ENCODE assay signal across 8 mouse cellular contexts in genomic region chr7:89998624-89999006, GRCm38 (mm10). TPM values are rescaled to one million over a fixed set of nuclear protein-coding genes. Genes with fewer than 3 reads are reported as not detected.
DNase-seq lines count a peak whose midpoint lies in the region; ATAC-seq and TF ChIP-seq lines count a peak whose summit lies in the region.

No protein-coding gene starts in this region.

- DNase-seq in kidney, adult 9 months: peak; percentile 40
- peak; percentile 22 for DNase-seq in MEL (ENCODE audit: low read depth, low spot score)
- DNase-seq in ovary, postnatal 36 days (ENCODE audit: low spot score): no peak
- no peak for DNase-seq in right cerebral cortex, adult 2 months (ENCODE audit: low spot score in 2 of 2)
- DNase-seq in layer of hippocampus, adult 18-20 months (ENCODE audit: low spot score in 2 of 2): no peak

- ATAC-seq in kidney, embryonic 14.5 days (ENCODE audit: low FRiP score, low TSS enrichment): no peak
- peak; percentile 73 for ATAC-seq in forebrain, embryonic 13.5 days
- ATAC-seq in midbrain, embryonic 12.5 days (ENCODE audit: low FRiP score, low read depth): peak; percentile 71

- H3K27ac ChIP-seq in kidney, embryonic 14.5 days (ENCODE audit: low read depth, low read length): no peak overlapping the region
- H3K27ac ChIP-seq in MEL (ENCODE audit: control insufficient read depth, low read depth, low read length): no peak overlapping the region
- H3K27ac ChIP-seq in forebrain, embryonic 13.5 days: no peak overlapping the region
- H3K27ac ChIP-seq in midbrain, embryonic 12.5 days (replicated peaks): peak overlapping the region; percentile 46; the same call in 1 of the 2 replicates

- no peaks in the 10 kb centered on the region for H3K79me2 ChIP-seq in MEL (ENCODE audit: control insufficient read depth, insufficient read depth, low read length, poor library complexity)

- peak in 2 of 3 experiments; percentile 34 to 54; a peak in 4 of 6 replicates for TF ChIP-seq CTCF in MEL (IDR thresholded peaks at IDR 0.05 in 2 of 3, conservative IDR thresholded peaks at IDR 0.05 in 1 of 3; ENCODE audit: control insufficient read depth in 1 of 3, insufficient read depth in 1 of 3, low read depth in 2 of 3, low read length in 3 of 3, poor library complexity in 1 of 3, severe bottlenecking in 1 of 3)

- peak; percentile 30 for TF ChIP-seq RAD21 in MEL (IDR thresholded peaks at IDR 0.05; ENCODE audit: low read depth, low read length)

- H3K9ac ChIP-seq in kidney, embryonic 14.5 days (ENCODE audit: low read depth, low read length): no peak overlapping the region
- H3K9ac ChIP-seq in MEL (ENCODE audit: control insufficient read depth, low read depth, low read length, poor library complexity, severe bottlenecking): no peak overlapping the region
- H3K9ac ChIP-seq in forebrain, embryonic 13.5 days: 0 out of 2 replicates have a peak overlapping the region, but pooled peaks have one; percentile 5
- H3K9ac ChIP-seq in midbrain, embryonic 12.5 days (replicated peaks): no peak overlapping the region

- H3K4me3 ChIP-seq in kidney, embryonic 14.5 days (ENCODE audit: low read length): no peak overlapping the region
- no peak overlapping the region for H3K4me3 ChIP-seq in MEL (ENCODE audit: control insufficient read depth in 1 of 2, insufficient read depth in 1 of 2, low read depth in 2 of 2, low read length in 2 of 2)
- H3K4me3 ChIP-seq in forebrain, embryonic 13.5 days: no peak overlapping the region
- H3K4me3 ChIP-seq in midbrain, embryonic 12.5 days: no peak overlapping the region

- H3K4me2 ChIP-seq in kidney, embryonic 14.5 days (replicated peaks; ENCODE audit: low read depth, low read length): no peak overlapping the region
- H3K4me2 ChIP-seq in forebrain, embryonic 13.5 days: no peak overlapping the region
- peak overlapping the region; percentile 37 for H3K4me2 ChIP-seq in midbrain, embryonic 12.5 days (replicated peaks)

- no peaks in the 10 kb centered on the region for H3K36me3 ChIP-seq in kidney, embryonic 14.5 days (ENCODE audit: control insufficient read depth, insufficient read depth, low read length)
- H3K36me3 ChIP-seq in MEL (ENCODE audit: control insufficient read depth in 1 of 2, insufficient read depth in 2 of 2, low read length in 2 of 2): no peaks in the 10 kb centered on the region; a peak in 1 of 4 replicates
- H3K36me3 ChIP-seq in forebrain, embryonic 13.5 days (ENCODE audit: poor library complexity, severe bottlenecking): no peaks in the 10 kb centered on the region
- H3K36me3 ChIP-seq in midbrain, embryonic 12.5 days: no peaks in the 10 kb centered on the region

- no peaks in the 10 kb centered on the region for H3K4me1 ChIP-seq in kidney, embryonic 14.5 days (ENCODE audit: control insufficient read depth, insufficient read depth, low read length)
- peaks cover 0 to 3% of the 10 kb centered on the region in 2 experiments; a peak in 1 of 4 replicates for H3K4me1 ChIP-seq in MEL (ENCODE audit: control insufficient read depth in 1 of 2, insufficient read depth in 2 of 2, low read length in 2 of 2)
- H3K4me1 ChIP-seq in forebrain, embryonic 13.5 days: no peaks in the 10 kb centered on the region
- no peaks in the 10 kb centered on the region for H3K4me1 ChIP-seq in midbrain, embryonic 12.5 days

- 90% methylated on average over 2 of the region's 2 CpGs for WGBS in kidney, embryonic 14.5 days
- 64% methylated on average over 2 of the region's 2 CpGs for WGBS in forebrain, embryonic 13.5 days
- WGBS in midbrain, embryonic 12.5 days: 69% methylated on average over 2 of the region's 2 CpGs

- TF ChIP-seq EP300 in MEL (IDR thresholded peaks at IDR 0.05; ENCODE audit: low read depth in 1 of 2, low read length in 2 of 2): no peak

- TF ChIP-seq POLR2A in MEL (IDR thresholded peaks at IDR 0.05; ENCODE audit: control insufficient read depth in 1 of 2, insufficient read depth in 1 of 2, low read depth in 1 of 2, low read length in 2 of 2, poor library complexity in 1 of 2): no peak

- H3K27me3 ChIP-seq in kidney, embryonic 14.5 days (ENCODE audit: control insufficient read depth, insufficient read depth, low read length): no peaks in the 10 kb centered on the region
- no peaks in the 10 kb centered on the region; a peak in 1 of 4 replicates for H3K27me3 ChIP-seq in MEL (ENCODE audit: control insufficient read depth in 1 of 2, insufficient read depth in 2 of 2, low read length in 2 of 2)
- H3K27me3 ChIP-seq in forebrain, embryonic 13.5 days: no peaks in the 10 kb centered on the region
- no peaks in the 10 kb centered on the region for H3K27me3 ChIP-seq in midbrain, embryonic 12.5 days

- no peaks in the 10 kb centered on the region for H3K9me3 ChIP-seq in kidney, embryonic 14.5 days (ENCODE audit: control insufficient read depth, low read length)
- H3K9me3 ChIP-seq in MEL (replicated peaks; ENCODE audit: insufficient read depth, low read length): no peaks in the 10 kb centered on the region
- H3K9me3 ChIP-seq in forebrain, embryonic 13.5 days (replicated peaks): no peaks in the 10 kb centered on the region
- H3K9me3 ChIP-seq in midbrain, embryonic 12.5 days: no peaks in the 10 kb centered on the region

TF ChIP-seq in MEL, 35 proteins besides CTCF, POLR2A, EP300 and RAD21:
- no peak for TF ChIP-seq UBTF (IDR thresholded peaks at IDR 0.05; ENCODE audit: borderline replicate concordance, insufficient read depth, low read depth, low read length)
- TF ChIP-seq ZC3H11A (IDR thresholded peaks at IDR 0.05; ENCODE audit: low read depth, low read length): 0 out of 2 replicates have a peak, but pooled peaks have one; percentile 6
- TF ChIP-seq GATA1 (IDR thresholded peaks at IDR 0.05; ENCODE audit: low read depth, low read length): 0 out of 2 replicates have a peak, but pooled peaks have one; percentile 14
- TF ChIP-seq ZKSCAN1 (IDR thresholded peaks at IDR 0.05; ENCODE audit: low read depth, low read length): no peak
- no peak for TF ChIP-seq E2F4 (IDR thresholded peaks at IDR 0.05; ENCODE audit: borderline replicate concordance, low read depth, low read length)
- TF ChIP-seq SMC3 (IDR thresholded peaks at IDR 0.05; ENCODE audit: low read depth, low read length): peak; percentile 42
- TF ChIP-seq MAFK (IDR thresholded peaks at IDR 0.05; ENCODE audit: borderline replicate concordance, low read depth, low read length): no peak
- no peak for TF ChIP-seq MYB (IDR thresholded peaks at IDR 0.05; ENCODE audit: low read depth, low read length)
- no peak for TF ChIP-seq NRF1 (IDR thresholded peaks at IDR 0.05; ENCODE audit: insufficient read depth, low read depth, low read length, poor library complexity, severe bottlenecking)
- TF ChIP-seq CHD2 (IDR thresholded peaks at IDR 0.05; ENCODE audit: low read length): no peak
- TF ChIP-seq TAL1 (IDR thresholded peaks at IDR 0.05; ENCODE audit: low read length): no peak
- no peak for TF ChIP-seq MXI1 (IDR thresholded peaks at IDR 0.05; ENCODE audit: low read depth, low read length)
- TF ChIP-seq MYC (IDR thresholded peaks at IDR 0.05; ENCODE audit: low read depth, low read length): no peak
- TF ChIP-seq POLR2AphosphoS5 (IDR thresholded peaks at IDR 0.05; ENCODE audit: borderline replicate concordance, low read depth, low read length): no peak
- TF ChIP-seq HCFC1 (IDR thresholded peaks at IDR 0.05; ENCODE audit: low read depth, low read length): no peak
- TF ChIP-seq GABPA (IDR thresholded peaks at IDR 0.05; ENCODE audit: low read depth, low read length): no peak
- no peak for TF ChIP-seq ZNF384 (IDR thresholded peaks at IDR 0.05; ENCODE audit: low read depth, low read length)
- TF ChIP-seq ZMIZ1 (IDR thresholded peaks at IDR 0.05; ENCODE audit: low read depth, low read length): no peak
- TF ChIP-seq MAZ (IDR thresholded peaks at IDR 0.05; ENCODE audit: low read depth, low read length): no peak
- no peak for TF ChIP-seq USF2 (IDR thresholded peaks at IDR 0.05; ENCODE audit: borderline replicate concordance in 1 of 2, insufficient read depth in 1 of 2, low read depth in 1 of 2, low read length in 2 of 2)
- TF ChIP-seq RCOR1 (IDR thresholded peaks at IDR 0.05; ENCODE audit: low read depth, low read length): no peak
- TF ChIP-seq ETS1 (IDR thresholded peaks at IDR 0.05; ENCODE audit: low read depth, low read length): no peak
- TF ChIP-seq ELF1 (IDR thresholded peaks at IDR 0.05; ENCODE audit: low read depth, low read length): no peak
- no peak for TF ChIP-seq MEF2A (IDR thresholded peaks at IDR 0.05; ENCODE audit: extremely low read depth, insufficient replicate concordance, low read depth, low read length, poor library complexity, severe bottlenecking)

RNA-seq across cellular contexts. Expression of gene Eed, which starts 17.8 kb away (rescaled TPM):
- polyA plus RNA-seq in kidney, embryonic 14.5 days (2014; fragmentation: Nextera tagmentation; extraction: Ambion mirVana): 86.1 and 95.1 TPM in 2 replicates
- total RNA-seq in MEL (2012; rRNA removed): 94.3 and 98.1 TPM in 2 replicates
- polyA plus RNA-seq in MEL (2012; ENCODE audit: insufficient read depth in 1 of 2, insufficient read length in 2 of 2, low read depth in 1 of 2, low replicate concordance in 2 of 2, missing spikeins in 1 of 2): 100 to 1,000 TPM; 166 to 668 TPM
- 60.0 and 61.0 TPM in 2 replicates for polyA plus RNA-seq in forebrain, embryonic 13.5 days (2015; fragmentation: Nextera tagmentation; extraction: Ambion mirVana)
- 73.7 and 79.5 TPM in 2 replicates for polyA plus RNA-seq in midbrain, embryonic 12.5 days (2016; fragmentation: Nextera tagmentation; extraction: Ambion mirVana)
- total RNA-seq in layer of hippocampus, adult 18-20 months (2021): 10 to 100 TPM; 33.2 to 33.9 TPM

RNA-seq across cellular contexts. Expression of gene Hikeshi, which starts 57.6 kb away (rescaled TPM):
- polyA plus RNA-seq in kidney, embryonic 14.5 days (2014; fragmentation: Nextera tagmentation; extraction: Ambion mirVana): 144 and 154 TPM in 2 replicates
- total RNA-seq in MEL (2012; rRNA removed): 61.4 and 83.0 TPM in 2 replicates
- 100 to 1,000 TPM in 1 of 2 experiments, not detected in 1; 123 TPM for polyA plus RNA-seq in MEL (2012; ENCODE audit: insufficient read depth in 1 of 2, insufficient read length in 2 of 2, low read depth in 1 of 2, low replicate concordance in 2 of 2, missing spikeins in 1 of 2)
- polyA plus RNA-seq in forebrain, embryonic 13.5 days (2015; fragmentation: Nextera tagmentation; extraction: Ambion mirVana): 173 and 174 TPM in 2 replicates
- polyA plus RNA-seq in midbrain, embryonic 12.5 days (2016; fragmentation: Nextera tagmentation; extraction: Ambion mirVana): 138 TPM in 2 replicates
- total RNA-seq in layer of hippocampus, adult 18-20 months (2021): 100 to 1,000 TPM in 1 of 2 experiments, 10 to 100 TPM in 1; 83.7 to 101 TPM

Comparison
In these comparisons a context has a peak if more than half of its experiments do, and no peak if none do; other contexts are left out.
1. DNase-seq: peak in kidney, adult 9 months (single experiment) and MEL (single experiment); none in ovary, postnatal 36 days (single experiment), right cerebral cortex, adult 2 months (0 of 2) and layer of hippocampus, adult 18-20 months (0 of 2).